Mouse (Mus musculus): Measurements from ENCODE around the gene Shank2.

Gene Shank2

DNA sequence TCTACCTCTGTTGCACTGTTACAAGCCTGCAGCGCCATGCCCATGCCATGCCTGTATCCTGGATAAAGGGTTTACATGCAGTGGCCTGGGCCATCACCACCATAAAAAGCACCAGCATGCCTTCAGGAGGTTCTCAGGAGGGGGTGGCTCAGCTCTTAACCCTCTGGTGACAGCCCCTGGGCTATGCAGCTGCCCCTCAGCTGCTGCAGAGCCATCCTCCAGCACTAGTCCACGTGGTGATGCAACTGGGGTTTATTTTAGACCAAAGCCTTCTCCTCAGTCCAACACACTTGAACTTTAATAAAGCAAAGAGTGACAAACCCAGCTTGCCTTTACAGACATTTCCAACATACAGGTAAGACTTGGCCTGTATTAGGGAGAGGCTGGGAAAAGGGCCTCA, 373.8 kb downstream of the Shank2 start:
- DNase-seq, result no peak

DNA sequence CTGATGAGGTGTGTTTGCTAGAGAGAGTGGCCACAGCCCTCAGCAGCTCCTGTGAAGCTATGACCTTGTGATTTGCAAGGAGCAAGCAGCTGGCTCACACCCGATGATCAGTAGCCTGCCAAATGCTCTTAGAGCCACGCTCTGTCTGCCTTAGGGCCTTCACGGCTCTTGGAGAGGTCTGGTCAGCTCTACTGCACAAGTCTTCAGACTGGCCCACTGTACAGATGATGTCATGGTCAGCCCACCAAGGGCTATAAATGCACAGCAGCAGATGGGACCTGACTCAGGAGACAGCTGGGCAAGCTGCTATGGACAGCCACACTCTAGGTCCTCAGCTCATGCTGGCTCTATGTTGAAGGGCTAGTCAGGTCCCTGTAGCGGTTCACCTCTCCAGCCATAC, 376.5 kb downstream of the Shank2 start:
- no peak for DNase-seq

DNA sequence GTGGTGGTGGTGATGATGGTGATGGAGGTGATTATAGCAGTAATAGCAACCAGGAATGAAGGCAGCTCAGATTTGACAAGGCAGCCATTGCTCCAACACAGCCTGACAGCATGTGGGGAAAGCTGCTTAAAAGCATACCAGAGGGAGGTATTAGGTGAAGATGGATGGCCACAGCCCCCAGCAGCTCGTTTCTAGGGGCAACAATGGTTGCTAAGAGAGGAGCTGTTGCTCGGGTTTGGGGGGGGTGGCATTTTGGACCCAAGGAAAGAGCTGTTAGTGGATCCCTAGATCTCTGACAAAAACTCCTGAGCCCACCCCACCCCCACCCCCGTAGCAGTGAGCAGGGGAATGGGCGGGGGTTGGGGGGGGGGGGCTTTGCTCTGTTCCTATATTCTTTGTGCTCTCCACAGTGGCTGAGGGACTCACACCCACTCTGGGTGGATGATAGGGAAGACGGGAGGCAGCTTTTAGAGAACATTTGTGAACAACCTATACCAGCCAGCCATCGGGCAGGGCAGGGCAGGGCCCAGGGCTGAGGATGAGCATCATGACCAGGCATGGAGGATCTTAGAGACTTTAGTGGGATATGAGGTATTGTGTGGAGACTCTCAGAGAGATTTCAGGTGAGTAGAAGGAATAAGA, 377.6 kb downstream of the Shank2 start:
- DNase-seq, result no peak

DNA sequence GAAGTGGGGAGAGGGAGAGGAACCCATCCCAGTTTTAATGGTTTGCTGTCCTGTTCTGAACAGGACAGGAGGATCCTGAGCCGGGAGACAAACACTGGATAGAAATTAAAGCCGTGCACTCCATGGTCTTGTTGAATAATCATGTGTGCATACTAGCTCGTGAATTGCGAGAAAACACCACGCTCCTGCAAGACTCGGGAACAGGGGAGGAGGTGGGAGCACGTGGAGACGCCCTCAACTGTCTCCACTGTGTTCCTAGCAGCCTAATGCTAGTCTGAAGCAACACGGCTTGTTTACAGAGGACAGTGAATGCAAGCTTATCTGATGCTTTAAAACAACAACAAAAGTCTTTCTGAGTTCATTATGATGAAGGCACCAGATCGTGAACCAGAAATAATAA, 379.9 kb downstream of the Shank2 start:
- no peak for DNase-seq

DNA sequence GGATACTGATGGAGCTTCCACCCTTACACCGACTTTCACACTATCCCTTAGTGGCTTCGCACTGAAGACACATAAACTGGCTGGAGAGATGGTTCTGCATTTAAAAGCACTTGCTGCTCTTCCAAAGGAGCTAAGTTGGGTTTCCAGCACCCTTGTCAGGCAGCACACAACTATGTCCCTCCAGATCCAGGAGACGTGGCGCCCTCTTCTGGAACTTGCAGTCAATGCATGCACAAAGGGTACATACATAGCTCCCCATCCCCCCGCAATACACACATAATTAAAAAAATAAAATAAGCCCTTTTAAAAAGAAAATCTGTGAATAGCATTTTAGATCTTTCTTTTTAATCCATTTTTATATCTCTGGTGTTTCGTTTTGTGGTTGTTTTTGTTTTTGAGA, 385.8 kb downstream of the Shank2 start:
- no peak for DNase-seq

DNA sequence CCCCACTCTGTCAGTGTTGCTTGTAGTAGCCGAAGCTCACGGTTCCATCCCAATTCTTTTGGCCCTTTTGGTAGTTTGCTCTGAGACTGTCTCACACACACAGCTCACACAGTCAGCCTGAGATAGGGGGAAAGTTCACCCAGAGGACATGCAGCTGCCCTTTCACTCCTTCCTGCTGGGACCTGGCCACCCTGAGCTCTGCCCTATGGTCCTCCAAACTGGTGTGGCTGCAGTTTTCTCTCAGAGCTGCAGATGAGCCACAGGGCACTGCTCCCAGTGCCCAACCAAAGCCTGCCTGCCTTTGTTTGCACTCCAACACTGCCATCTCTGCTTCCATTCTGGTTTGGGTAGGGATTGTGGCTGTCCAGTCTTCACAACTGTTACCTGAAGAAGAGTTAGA, 388.0 kb downstream of the Shank2 start:
- no peak for DNase-seq

DNA sequence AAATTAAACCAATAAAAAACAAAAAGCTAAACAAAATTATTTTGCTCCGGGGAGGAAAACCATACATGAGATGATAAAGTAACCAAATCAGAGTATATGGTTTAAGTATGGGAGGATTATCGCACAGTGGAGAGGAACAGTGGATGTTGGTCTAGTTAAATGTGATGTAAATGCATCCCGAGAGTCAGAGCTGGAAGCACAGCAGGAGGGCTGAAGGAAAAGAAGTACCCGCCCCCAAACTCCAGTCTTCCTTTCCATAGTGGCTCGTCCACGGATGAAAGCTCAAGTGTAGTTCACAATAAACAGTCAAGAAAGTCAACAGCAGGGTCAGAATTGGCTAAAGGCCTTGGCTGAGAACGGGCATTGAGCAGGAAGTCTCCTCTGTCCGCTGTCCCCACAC, 388.9 kb downstream of the Shank2 start:
- DNase-seq, result no peak

DNA sequence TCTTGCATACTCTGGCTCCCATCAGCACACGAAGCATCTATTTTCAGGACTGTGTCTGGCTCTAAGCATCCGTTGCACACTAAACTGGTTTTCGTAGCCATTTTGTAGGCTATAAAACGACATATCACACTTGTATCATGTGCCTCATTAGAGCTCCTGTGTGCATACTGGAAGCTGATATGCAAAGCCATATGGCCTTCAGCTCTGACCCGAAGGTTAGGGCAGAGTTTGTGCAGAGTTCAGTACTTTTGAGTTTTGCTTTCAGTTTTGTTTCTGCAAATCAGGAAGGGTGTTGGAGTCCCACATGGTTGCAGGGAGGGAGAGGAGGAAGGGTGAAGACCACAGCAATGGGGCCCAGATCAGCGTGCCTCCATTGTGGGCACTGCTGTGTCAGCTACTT, 390.0 kb downstream of the Shank2 start:
- DNase-seq, result no peak

DNA sequence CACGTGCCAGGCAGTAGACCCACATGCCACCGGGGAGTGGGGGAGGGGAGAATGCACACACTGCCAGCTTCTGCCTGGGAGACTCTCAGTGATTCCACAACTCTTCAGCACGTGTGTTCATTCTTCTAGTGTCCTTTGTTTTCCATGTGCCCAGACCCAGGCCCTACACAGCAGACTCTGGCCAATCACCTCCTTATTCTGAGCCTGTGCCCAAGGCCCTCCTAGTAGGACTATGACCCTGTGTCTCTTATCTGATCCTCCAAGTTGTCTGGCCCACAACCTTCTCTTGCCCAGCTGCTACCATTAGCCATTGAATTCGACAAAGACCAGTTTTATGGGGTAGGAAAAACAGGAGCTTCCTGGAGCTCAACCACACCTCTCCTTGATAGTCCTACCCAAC, 400.8 kb downstream of the Shank2 start:
- no peak for DNase-seq

DNA sequence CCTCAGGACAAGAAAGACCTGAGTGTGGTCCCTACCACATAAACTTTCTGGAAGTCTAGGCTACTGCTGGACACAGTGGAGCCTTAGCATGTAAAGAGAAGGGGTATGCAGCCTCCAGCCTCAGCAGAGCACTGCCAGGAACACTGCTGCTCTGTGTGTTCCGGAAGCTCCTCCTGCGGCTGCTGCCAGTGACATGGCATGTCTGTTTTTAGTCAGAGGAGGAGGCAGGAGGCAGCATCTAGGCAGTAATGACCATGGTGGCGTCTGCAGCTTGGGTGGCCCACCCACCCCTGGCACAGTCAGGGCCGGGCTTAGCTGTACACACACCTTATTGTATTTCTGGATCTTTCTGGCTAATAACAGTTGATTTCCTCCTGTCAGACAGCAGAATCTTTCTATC, 405.9 kb downstream of the Shank2 start:
- DNase-seq, result peak in 1 of 2 experiments; percentile 40

DNA sequence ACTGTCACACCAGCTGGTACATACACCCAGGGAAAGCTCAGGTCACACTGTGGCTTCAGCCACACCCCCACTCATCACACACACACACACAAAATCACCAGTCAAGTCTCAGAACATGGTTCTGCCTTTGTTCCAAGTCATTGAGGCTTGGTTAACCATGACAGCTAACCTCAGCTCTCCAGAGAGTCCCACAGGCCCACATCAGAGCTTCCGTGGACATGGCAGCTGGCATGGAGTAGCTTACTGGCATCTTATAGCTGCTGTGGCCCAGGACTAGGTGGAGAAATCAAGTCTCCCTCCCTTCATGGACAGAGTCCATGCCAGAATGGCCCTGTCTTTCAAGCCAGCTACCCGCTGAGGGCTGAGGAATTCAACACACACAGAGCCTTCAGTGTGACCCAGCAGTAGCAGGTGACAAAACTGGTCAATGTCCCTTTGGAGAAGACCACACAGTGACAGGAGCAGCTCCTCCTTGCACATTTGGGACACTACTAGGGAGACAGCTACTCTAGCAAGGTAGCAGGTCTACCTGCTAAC, 406.8 kb downstream of the Shank2 start:
- DNase-seq, result no peak

DNA sequence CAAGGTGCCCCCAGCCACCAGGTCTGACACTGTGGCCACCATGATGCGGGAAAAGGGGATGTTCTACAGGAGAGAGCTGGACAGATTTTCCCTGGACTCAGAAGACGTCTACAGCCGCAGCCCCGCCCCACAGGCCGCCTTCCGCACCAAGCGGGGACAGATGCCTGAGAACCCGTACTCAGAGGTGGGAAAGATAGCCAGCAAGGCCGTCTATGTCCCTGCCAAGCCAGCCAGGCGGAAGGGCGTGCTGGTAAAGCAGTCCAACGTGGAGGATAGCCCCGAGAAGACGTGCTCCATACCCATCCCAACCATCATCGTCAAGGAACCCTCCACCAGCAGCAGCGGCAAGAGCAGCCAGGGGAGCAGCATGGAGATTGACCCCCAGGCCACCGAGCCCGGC, 408.0 kb downstream of the Shank2 start:
- DNase-seq, result no peak

DNA sequence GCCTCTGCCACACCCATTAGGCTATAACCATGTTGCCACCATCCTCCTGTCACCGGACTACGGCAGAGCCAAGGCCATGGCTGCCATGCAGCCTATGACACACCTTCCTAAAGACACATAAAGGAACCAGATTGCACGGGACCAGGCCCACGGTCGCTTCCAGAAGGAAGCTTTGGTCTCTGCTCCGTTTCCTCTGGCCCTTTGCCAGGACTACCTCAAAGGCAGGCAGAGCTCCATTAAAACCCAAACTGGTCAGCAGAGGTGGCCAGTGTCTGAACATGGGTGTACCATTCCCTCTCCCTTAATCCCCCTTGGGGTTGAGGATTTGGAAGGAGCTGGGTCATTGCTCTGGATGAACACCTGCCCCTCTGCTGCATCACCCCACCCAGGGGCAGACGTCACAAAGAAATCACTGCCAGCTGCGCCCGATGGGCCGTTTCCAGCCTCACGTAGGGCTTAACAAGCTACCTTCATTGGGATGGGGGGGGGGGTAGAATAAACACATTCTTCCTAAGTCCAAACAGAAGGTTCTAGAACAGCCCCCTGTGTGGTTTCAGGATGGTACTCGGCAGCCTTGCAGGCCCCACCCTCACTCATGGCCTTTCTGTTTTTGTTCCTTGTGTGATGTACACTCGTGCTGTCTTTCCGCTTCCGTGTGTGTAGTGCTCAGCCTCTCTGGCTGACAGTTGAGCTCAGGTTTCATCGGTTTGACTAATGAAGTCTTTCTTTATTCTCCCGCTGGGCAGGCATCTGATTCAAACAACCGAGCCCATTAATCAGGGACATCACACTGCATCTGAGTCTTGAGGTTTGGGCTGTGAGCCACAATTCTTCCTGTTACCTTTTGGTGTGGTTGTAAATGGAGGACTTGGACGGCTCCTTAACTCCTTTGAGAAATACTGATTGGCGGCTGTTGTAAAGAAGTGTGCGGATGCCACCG, 410.5 kb downstream of the Shank2 start:
- DNase-seq, result no peak

DNA sequence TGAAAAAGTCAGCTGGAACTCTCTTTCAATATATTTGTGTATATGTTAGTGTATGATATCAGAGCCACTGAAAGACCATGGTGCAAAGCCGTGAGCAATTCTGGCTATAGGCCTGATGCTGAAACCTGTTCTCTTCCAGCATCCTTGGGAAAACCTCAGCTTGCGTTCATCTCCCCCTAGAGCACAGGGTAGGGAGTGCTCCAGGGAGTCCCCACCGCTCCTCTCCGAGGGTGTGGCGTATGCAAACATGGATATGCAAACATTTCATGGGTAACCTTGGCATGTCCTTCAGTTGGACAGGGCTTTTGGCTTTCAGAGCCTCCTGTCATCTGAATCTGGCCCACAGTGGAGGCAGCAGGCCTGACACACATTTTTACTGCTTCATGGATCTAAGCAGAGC, 412.9 kb downstream of the Shank2 start:
- no peak for DNase-seq

DNA sequence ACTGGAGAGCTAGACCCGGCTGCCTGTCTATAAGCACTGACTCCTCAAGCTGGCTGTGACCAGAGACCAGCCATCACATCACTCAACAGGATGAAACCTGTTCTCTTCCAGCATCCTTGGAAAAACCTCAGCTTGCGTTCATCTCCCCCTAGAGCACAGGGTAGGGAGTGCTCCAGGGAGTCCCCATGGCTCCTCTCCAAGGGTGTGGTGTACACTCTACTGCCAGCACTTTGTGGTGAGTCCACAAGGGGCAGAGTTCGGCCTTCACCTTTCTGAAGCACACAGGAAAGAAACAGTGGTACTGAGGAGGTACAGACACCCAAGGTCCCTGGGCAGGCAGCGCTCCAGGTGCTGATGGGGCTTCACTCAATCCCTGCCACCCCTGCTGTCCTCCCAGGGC, 414.1 kb downstream of the Shank2 start:
- DNase-seq, result peak in 1 of 2 experiments; percentile 21

DNA sequence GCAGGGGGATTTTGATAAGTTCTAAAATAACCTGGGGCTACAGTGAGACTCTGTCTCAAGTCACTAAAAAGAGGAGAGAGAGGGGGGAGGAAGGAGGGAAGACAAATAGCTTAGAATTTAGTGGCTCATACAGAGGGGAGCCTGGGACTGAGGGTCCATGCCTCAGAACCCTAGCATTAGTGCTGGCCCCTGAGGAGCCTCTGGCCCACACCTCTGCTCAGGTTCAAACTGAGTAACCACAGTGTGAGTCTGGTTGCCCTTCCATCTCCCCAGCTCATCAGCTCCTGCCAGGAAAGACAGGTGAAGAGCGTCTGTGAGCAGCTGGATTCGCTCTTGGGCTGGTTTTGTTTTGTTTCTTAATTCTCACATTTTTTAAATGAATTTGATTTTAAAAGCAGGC, 415.5 kb downstream of the Shank2 start:
- no peak for DNase-seq

DNA sequence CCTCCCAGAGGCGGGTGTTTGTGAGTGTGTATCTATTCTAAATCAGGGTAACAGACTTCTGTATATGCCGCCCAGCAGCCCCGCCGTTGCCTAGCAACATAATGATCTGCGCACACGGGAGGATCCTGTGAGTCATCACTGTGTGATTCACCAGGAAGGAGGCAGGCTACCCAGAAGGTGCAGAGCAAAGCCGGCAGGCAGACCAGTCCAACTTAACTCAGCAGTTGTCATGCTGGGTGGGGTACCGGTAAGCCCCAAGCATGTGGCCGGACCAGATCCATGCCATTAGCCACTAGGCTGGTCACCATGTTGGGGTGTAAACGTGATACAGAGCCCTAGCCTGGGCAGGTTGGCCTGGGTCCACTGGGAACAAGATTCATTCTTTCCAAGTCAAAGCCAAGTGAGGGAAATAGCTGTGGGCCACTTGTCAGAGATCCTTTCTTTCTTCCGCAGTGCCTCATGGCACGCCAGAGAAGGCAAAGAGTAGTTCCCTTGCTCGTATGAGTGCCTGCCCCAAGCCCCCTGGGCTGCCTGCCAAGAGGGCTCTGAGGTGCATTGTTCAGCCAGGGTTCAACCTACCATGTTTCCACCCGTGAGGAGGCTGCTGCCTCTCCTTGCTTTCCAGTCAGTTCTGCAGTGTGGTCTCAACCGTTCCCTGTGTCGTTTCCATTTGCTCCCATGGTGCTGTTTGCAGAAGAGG, 416.1 kb downstream of the Shank2 start:
- DNase-seq, result peak; percentile 14 to 39

DNA sequence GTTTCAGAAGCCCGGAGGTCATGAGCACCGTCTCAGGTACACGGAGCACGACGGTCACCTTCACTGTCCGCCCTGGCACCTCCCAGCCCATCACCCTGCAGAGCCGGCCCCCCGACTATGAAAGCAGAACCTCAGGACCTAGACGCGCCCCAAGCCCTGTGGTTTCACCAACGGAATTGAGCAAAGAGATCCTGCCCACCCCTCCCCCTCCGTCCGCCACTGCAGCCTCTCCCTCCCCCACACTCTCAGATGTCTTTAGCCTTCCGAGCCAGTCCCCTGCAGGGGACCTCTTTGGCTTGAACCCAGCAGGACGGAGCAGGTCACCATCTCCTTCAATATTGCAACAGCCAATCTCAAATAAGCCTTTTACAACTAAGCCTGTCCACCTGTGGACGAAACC, 418.8 kb downstream of the Shank2 start:
- DNase-seq, result no peak

DNA sequence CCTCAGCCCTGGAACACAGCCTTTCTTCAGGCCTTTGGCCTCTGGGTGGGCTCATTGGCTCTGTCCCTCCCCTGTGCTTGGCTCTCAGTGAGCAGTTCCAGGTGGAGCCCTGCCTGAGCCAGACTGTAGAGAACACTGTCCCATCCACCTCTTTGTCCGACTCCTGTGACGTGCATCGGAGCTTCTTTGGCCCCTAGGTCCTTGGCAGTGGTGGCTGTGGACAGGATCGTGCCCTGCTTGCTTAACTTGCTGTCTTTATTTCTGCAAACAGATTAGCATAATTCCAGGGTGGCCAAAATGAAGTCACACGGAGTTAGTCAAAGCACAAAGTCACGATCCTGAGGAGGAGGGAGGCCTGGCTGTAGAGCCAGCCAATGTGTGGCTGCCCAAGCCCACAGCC, 419.8 kb downstream of the Shank2 start:
- no peak for DNase-seq

DNA sequence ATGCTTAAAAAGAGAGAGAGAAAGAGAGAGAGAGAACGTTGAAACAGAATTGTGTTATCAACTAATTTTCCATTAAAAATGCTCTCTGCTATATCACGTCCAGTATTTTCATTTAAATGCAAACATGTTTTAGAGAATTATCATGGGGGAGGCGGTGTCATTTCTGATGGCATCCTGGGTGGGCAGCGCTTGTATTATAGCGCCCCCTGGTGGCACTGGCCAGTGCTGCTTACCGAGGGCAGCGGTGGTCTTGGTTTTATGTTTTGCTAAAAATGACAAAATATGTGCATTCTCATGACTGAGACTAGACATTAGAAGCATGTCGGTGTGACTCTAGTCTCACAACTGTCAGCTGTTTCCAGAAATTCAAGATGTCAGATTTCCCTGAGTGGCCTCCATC, 424.2 kb downstream of the Shank2 start:
- DNase-seq, result peak in 1 of 2 experiments; percentile 57

DNA sequence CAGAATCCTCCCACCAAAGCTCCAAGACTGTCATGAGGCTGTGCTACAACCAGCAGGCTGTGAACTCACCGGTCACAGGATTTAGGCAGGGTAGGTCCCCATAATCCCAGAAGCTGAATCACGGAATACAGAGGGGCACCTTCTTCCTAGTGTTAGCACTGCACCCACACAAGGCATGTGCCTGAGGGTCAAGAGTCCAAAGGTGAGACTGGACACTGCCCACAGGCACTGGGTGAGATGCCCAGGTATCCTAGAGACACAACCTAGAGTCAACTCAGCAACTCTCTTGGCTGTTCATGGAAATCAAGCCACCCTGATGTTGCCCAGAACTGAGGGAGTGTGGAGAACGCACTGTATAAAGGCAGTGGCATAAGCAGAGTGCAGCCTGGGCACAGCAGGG, 424.9 kb downstream of the Shank2 start:
- no peak for DNase-seq

DNA sequence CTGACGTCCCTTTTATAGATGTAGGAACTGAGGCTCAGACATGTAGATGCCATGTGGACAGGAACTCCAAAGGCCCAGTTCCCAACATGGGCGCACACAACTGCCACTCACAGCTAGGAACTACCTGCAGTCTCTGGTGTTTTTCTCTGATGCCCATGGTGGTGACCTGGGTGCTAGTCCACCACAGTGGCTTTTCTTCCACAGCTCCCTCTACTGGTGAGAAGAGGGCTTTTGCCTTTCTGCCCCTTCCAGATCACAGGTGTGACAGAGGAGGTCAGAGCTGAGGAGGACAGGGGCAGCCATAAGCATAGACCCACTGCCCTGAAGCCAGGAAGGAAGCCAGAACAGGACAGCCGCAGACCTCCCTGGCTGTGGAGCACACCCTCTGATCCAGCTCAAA, 425.7 kb downstream of the Shank2 start:
- no peak for DNase-seq

DNA sequence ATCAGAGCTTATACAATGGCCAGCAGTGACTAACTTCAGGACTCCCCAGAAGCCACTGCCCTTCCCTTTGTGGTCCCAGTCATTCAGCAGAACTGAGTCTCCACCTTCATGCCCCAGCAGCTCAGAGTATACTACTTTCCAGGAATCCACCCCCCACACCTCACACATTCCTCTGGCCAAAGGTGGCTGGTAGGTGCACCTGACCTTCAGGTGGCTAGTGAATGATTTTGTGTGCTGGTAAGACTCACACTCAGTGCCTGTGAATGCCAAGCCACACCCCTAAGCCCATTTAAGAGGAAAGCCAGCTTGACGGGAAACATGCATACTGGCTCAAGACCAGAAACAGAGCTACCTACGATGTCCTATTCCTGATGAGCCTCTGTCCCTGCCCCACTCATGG, 431.2 kb downstream of the Shank2 start:
- no peak for DNase-seq

DNA sequence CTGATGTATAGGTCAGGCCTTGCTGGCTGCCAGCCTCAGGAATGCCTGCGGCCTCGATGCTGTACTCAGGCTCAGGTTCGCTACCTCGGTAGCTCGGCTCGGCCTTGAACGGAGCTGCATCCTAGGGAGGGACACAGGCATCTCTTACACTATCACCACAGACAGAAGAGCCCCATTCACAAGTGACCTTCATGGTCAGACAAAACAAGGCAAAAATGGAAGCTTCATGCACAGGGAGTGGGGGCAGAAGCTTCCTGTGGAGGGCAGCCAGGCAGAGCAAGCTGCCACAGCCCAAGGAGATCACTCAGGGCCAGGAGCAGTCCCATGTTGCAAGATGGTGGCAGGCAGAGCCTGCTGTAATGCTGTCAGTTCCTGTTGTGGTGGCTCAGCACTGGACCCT, 437.1 kb downstream of the Shank2 start:
- DNase-seq, result no peak
